Mouse (Mus musculus): ENCODE measurements around the gene Tub. TPM values are rescaled to one million over a fixed set of nuclear protein-coding genes. Genes with fewer than 3 reads are reported as not detected.

The Tub gene
- polyA plus RNA-seq, 1 experiment from 2014 or later: 38.4 TPM

GRCm38 (mm10) chr7:108965968-108966367 is 15.8 kb downstream of the Tub start:
- Histone ChIP-seq H3K27me3 (ENCODE audit: control insufficient read depth, insufficient read depth, low read length) (no peaks in the 10 kb centered on the region), H3K27ac (ENCODE audit: low read depth, low read length) (no peak overlapping the region), H3K4me1 (ENCODE audit: control insufficient read depth, insufficient read depth, low read length) (no peaks in the 10 kb centered on the region), H3K9ac (replicated peaks; ENCODE audit: low read depth, low read length) (no peak overlapping the region), H3K36me3 (ENCODE audit: control insufficient read depth, insufficient read depth, low read length) (no peaks in the 10 kb centered on the region), H3K4me2 (ENCODE audit: low read depth, low read length) (no peak overlapping the region), H3K9me3 (ENCODE audit: control insufficient read depth, low read length) (no peaks in the 10 kb centered on the region), H3K4me3 (ENCODE audit: low read depth, low read length) (no peak overlapping the region)
- no peak for ATAC-seq (ENCODE audit: low read depth)
- 33% methylated on average over 2 of the region's 2 CpGs for WGBS

- H3K4me2 ChIP-seq (ENCODE audit: low read depth, low read length): no peak overlapping the region
- 26% methylated on average over 7 of the region's 7 CpGs for WGBS
- no peaks in the 10 kb centered on the region for H3K4me1 ChIP-seq (ENCODE audit: control insufficient read depth, insufficient read depth, low read length)
- 0 out of 2 replicates have a peak overlapping the region, but pooled peaks have one; percentile 34 for H3K27ac ChIP-seq (ENCODE audit: low read depth, low read length)
- H3K27me3 ChIP-seq (ENCODE audit: control insufficient read depth, insufficient read depth, low read length): no peaks in the 10 kb centered on the region
- H3K36me3 ChIP-seq (ENCODE audit: control insufficient read depth, insufficient read depth, low read length): no peaks in the 10 kb centered on the region
- H3K9ac ChIP-seq (replicated peaks; ENCODE audit: low read depth, low read length): no peak overlapping the region
- H3K9me3 ChIP-seq (ENCODE audit: control insufficient read depth, low read length): no peaks in the 10 kb centered on the region
- ATAC-seq (ENCODE audit: low read depth): peak; percentile 78
- H3K4me3 ChIP-seq (ENCODE audit: low read depth, low read length): no peak overlapping the region
These were observed 16.7 kb downstream of the Tub start for GRCm38 (mm10) chr7:108966742-108967362.

- no peaks in the 10 kb centered on the region for H3K27me3 ChIP-seq (ENCODE audit: control insufficient read depth, insufficient read depth, low read length)
- ATAC-seq (ENCODE audit: low read depth): peak; percentile 16; the same call in 1 of the 2 replicates
- H3K4me1 ChIP-seq (ENCODE audit: control insufficient read depth, insufficient read depth, low read length): 0 out of 2 replicates have a peak, but pooled peaks cover 5% of the 10 kb centered on the region
- H3K9me3 ChIP-seq (ENCODE audit: control insufficient read depth, low read length): no peaks in the 10 kb centered on the region
- WGBS: 37% methylated on average over 6 of the region's 6 CpGs
- H3K9ac ChIP-seq (replicated peaks; ENCODE audit: low read depth, low read length): no peak overlapping the region
- H3K36me3 ChIP-seq (ENCODE audit: control insufficient read depth, insufficient read depth, low read length): no peaks in the 10 kb centered on the region
- no peak overlapping the region for H3K27ac ChIP-seq (ENCODE audit: low read depth, low read length)
- H3K4me2 ChIP-seq (ENCODE audit: low read depth, low read length): no peak overlapping the region
- no peak overlapping the region for H3K4me3 ChIP-seq (ENCODE audit: low read depth, low read length)
These were observed 18.1 kb downstream of the Tub start for GRCm38 (mm10) chr7:108968201-108968600.

- 20% methylated on average over 6 of the region's 6 CpGs for WGBS
- Histone ChIP-seq H3K9me3 (ENCODE audit: control insufficient read depth, low read length) (no peaks in the 10 kb centered on the region), H3K27me3 (ENCODE audit: control insufficient read depth, insufficient read depth, low read length) (no peaks in the 10 kb centered on the region), H3K4me3 (ENCODE audit: low read depth, low read length) (no peak overlapping the region), H3K9ac (replicated peaks; ENCODE audit: low read depth, low read length) (no peak overlapping the region), H3K36me3 (ENCODE audit: control insufficient read depth, insufficient read depth, low read length) (no peaks in the 10 kb centered on the region), H3K27ac (ENCODE audit: low read depth, low read length) (no peak overlapping the region), H3K4me2 (ENCODE audit: low read depth, low read length) (no peak overlapping the region), H3K4me1 (ENCODE audit: control insufficient read depth, insufficient read depth, low read length) (0 out of 2 replicates have a peak, but pooled peaks cover 5% of the 10 kb centered on the region)
- peak; percentile 69 for ATAC-seq (ENCODE audit: low read depth)
These were observed 22.1 kb downstream of the Tub start for GRCm38 (mm10) chr7:108972273-108972672.

- ATAC-seq (ENCODE audit: low read depth): no peak
- Histone ChIP-seq H3K27me3 (ENCODE audit: control insufficient read depth, insufficient read depth, low read length) (no peaks in the 10 kb centered on the region), H3K4me3 (ENCODE audit: low read depth, low read length) (no peak overlapping the region), H3K36me3 (ENCODE audit: control insufficient read depth, insufficient read depth, low read length) (no peaks in the 10 kb centered on the region), H3K9me3 (ENCODE audit: control insufficient read depth, low read length) (no peaks in the 10 kb centered on the region), H3K27ac (ENCODE audit: low read depth, low read length) (no peak overlapping the region), H3K9ac (replicated peaks; ENCODE audit: low read depth, low read length) (no peak overlapping the region), H3K4me1 (ENCODE audit: control insufficient read depth, insufficient read depth, low read length) (no peaks in the 10 kb centered on the region), H3K4me2 (ENCODE audit: low read depth, low read length) (no peak overlapping the region)
- WGBS: 88% methylated on average over 2 of the region's 3 CpGs
These were observed 36.0 kb downstream of the Tub start for GRCm38 (mm10) chr7:108985934-108986708.

- H3K4me2 ChIP-seq (ENCODE audit: low read depth, low read length): no peak overlapping the region
- no peak for ATAC-seq (ENCODE audit: low read depth)
- no peak overlapping the region for H3K27ac ChIP-seq (ENCODE audit: low read depth, low read length)
- H3K9me3 ChIP-seq (ENCODE audit: control insufficient read depth, low read length): no peaks in the 10 kb centered on the region
- no peaks in the 10 kb centered on the region for H3K36me3 ChIP-seq (ENCODE audit: control insufficient read depth, insufficient read depth, low read length)
- no peaks in the 10 kb centered on the region for H3K4me1 ChIP-seq (ENCODE audit: control insufficient read depth, insufficient read depth, low read length)
- no peak overlapping the region for H3K4me3 ChIP-seq (ENCODE audit: low read depth, low read length)
- H3K9ac ChIP-seq (replicated peaks; ENCODE audit: low read depth, low read length): no peak overlapping the region
- WGBS: 96% methylated on average over 9 of the region's 9 CpGs
- H3K27me3 ChIP-seq (ENCODE audit: control insufficient read depth, insufficient read depth, low read length): no peaks in the 10 kb centered on the region
These were observed 41.1 kb downstream of the Tub start for GRCm38 (mm10) chr7:108991207-108991606.

GRCm38 (mm10) chr7:108993230-108993629 is 43.1 kb downstream of the Tub start:
- no peaks in the 10 kb centered on the region for H3K36me3 ChIP-seq (ENCODE audit: control insufficient read depth, insufficient read depth, low read length)
- no peak overlapping the region for H3K9ac ChIP-seq (replicated peaks; ENCODE audit: low read depth, low read length)
- peak; percentile 25; the same call in 1 of the 2 replicates for ATAC-seq (ENCODE audit: low read depth)
- no peak overlapping the region for H3K4me3 ChIP-seq (ENCODE audit: low read depth, low read length)
- H3K27me3 ChIP-seq (ENCODE audit: control insufficient read depth, insufficient read depth, low read length): no peaks in the 10 kb centered on the region
- no peaks in the 10 kb centered on the region for H3K9me3 ChIP-seq (ENCODE audit: control insufficient read depth, low read length)
- no peak overlapping the region for H3K4me2 ChIP-seq (ENCODE audit: low read depth, low read length)
- WGBS: 74% methylated on average over 7 of the region's 7 CpGs
- no peak overlapping the region for H3K27ac ChIP-seq (ENCODE audit: low read depth, low read length)
- no peaks in the 10 kb centered on the region for H3K4me1 ChIP-seq (ENCODE audit: control insufficient read depth, insufficient read depth, low read length)

- no peak overlapping the region for H3K4me2 ChIP-seq (ENCODE audit: low read depth, low read length)
- H3K9ac ChIP-seq (replicated peaks; ENCODE audit: low read depth, low read length): no peak overlapping the region
- H3K27ac ChIP-seq (ENCODE audit: low read depth, low read length): no peak overlapping the region
- no peak overlapping the region for H3K4me3 ChIP-seq (ENCODE audit: low read depth, low read length)
- H3K27me3 ChIP-seq (ENCODE audit: control insufficient read depth, insufficient read depth, low read length): no peaks in the 10 kb centered on the region
- ATAC-seq (ENCODE audit: low read depth): no peak
- H3K4me1 ChIP-seq (ENCODE audit: control insufficient read depth, insufficient read depth, low read length): no peaks in the 10 kb centered on the region
- H3K36me3 ChIP-seq (ENCODE audit: control insufficient read depth, insufficient read depth, low read length): no peaks in the 10 kb centered on the region
- H3K9me3 ChIP-seq (ENCODE audit: control insufficient read depth, low read length): no peaks in the 10 kb centered on the region
- 84% methylated on average over 3 of the region's 3 CpGs for WGBS
These were observed 43.7 kb downstream of the Tub start for GRCm38 (mm10) chr7:108993881-108994291.

GRCm38 (mm10) chr7:108996156-108996555 is 46.0 kb downstream of the Tub start:
- no peaks in the 10 kb centered on the region for H3K36me3 ChIP-seq (ENCODE audit: control insufficient read depth, insufficient read depth, low read length)
- ATAC-seq (ENCODE audit: low read depth): no peak
- H3K27ac ChIP-seq (ENCODE audit: low read depth, low read length): no peak overlapping the region
- no peak overlapping the region for H3K4me3 ChIP-seq (ENCODE audit: low read depth, low read length)
- WGBS: 58% methylated on average over 6 of the region's 6 CpGs
- no peaks in the 10 kb centered on the region for H3K9me3 ChIP-seq (ENCODE audit: control insufficient read depth, low read length)
- no peak overlapping the region for H3K4me2 ChIP-seq (ENCODE audit: low read depth, low read length)
- no peak overlapping the region for H3K9ac ChIP-seq (replicated peaks; ENCODE audit: low read depth, low read length)
- no peaks in the 10 kb centered on the region for H3K4me1 ChIP-seq (ENCODE audit: control insufficient read depth, insufficient read depth, low read length)
- no peaks in the 10 kb centered on the region for H3K27me3 ChIP-seq (ENCODE audit: control insufficient read depth, insufficient read depth, low read length)
